Mouse (Mus musculus) myocyte (in vitro differentiated cells): ENCODE measurements around the gene Slc11a2.

ENCODE experiments used
- MAX ChIP-seq: IDR thresholded peaks from one replicate; pipeline ENCODE4 v1.6.1; 2011; ENCODE audit warnings: low read depth, mild to moderate bottlenecking, control low read depth
- MYOD1 ChIP-seq, 3 experiments: IDR thresholded peaks; one replicate each; pipeline ENCODE4 v1.6.1; 2011; ENCODE audit warnings: control low read depth in 2 of 3, low read depth in 2 of 3, mild to moderate bottlenecking in 2 of 3, moderate library complexity in 1 of 3; ENCODE audit not compliant: insufficient read length in 2 of 3, control insufficient read depth in 1 of 3
- MYOG ChIP-seq, 3 experiments: IDR thresholded peaks; one replicate each; pipeline ENCODE4 v1.6.1; 2011; ENCODE audit warnings: control low read depth in 2 of 3, low read depth in 2 of 3, mild to moderate bottlenecking in 2 of 3; ENCODE audit not compliant: insufficient read length in 2 of 3, control insufficient read depth in 1 of 3, insufficient read depth in 1 of 3
- POLR2A ChIP-seq: IDR thresholded peaks from one replicate; pipeline ENCODE4 v1.6.1; 2011; ENCODE audit warnings: low read depth, mild to moderate bottlenecking, control low read depth, moderate library complexity; ENCODE audit not compliant: insufficient read length
- POLR2AphosphoS2 ChIP-seq: IDR thresholded peaks from one replicate; pipeline ENCODE4 v1.6.1; 2011; ENCODE audit warnings: low read depth, control low read depth; ENCODE audit not compliant: insufficient read length
- SRF ChIP-seq: IDR thresholded peaks from one replicate; pipeline ENCODE4 v1.6.1; 2011; ENCODE audit warnings: low read depth; ENCODE audit not compliant: control insufficient read depth, insufficient read length
- USF1 ChIP-seq: IDR thresholded peaks from one replicate; pipeline ENCODE4 v1.6.1; 2011; ENCODE audit warnings: low read depth, mild to moderate bottlenecking, control low read depth, moderate library complexity

DNA sequence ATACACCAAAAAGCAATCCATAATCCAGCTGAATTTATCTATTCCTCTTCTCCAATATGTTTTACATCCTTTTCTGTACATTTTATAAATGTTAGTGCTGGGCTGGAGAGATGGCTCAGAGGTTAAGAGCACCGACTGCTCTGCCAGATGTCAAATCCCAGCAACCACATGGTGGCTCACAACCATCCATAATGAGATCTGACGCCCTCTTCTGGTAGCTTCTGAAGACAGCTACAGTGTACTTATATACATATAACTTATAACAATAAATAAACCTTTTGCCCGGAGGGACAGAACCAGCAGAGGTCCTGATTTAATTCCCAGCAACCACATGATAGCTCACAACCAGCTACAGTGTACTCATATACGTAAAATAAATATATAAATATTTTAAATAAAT is 23.7 kb upstream of the Slc11a2 start:
- TF ChIP-seq USF1 (no peak), MAX (no peak), POLR2A (no peak), SRF (no peak), MYOD1 (IDR thresholded peaks at IDR 0.05; ENCODE audit: control insufficient read depth in 1 of 3, insufficient read length in 2 of 3, low read depth in 2 of 3) (no peak), POLR2AphosphoS2 (no peak), MYOG (IDR thresholded peaks at IDR 0.05; ENCODE audit: control insufficient read depth in 1 of 3, insufficient read depth in 1 of 3, insufficient read length in 2 of 3, low read depth in 2 of 3) (no peak)
